Mouse (Mus musculus) adrenal gland, adult (tissue): ENCODE data around the gene Olfr403.
A peak's percentile ranks its signal among the peaks of the same experiment; 100 is the strongest.
"Not testable (repeated sequence)": the region's sequence is repeated elsewhere in the genome, so short reads cannot be mapped to it uniquely, and the experiment has no call there.

Source experiments
- DNase-seq, 2 experiments: peaks; one replicate each; pipeline ENCODE4 v3.0.0; 2022 to 2023; ENCODE audit warnings: low spot score in 1 of 2; ENCODE audit not compliant: inconsistent age in 2 of 2

Gene Olfr403

DNA sequence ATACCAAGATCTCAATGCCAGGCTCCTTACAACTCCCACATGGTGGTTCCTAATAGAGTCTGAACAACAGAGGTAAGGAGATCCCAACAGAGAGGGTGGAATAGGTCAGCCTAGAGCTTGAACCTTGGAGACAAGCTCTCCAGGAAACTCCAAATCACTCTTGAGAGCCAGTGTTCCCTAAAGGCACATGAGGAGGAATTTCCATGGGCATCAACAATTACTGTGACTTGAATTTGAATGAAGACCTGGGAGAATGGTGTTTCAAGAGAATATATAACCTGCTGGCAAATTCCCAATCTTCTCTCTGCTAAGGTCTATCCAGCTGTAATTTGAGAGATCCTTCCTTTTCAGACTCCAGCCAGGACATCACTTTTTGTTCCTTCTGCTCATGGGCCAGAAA is at the start of gene Olfr403:
Olfr403 (plus strand) TSS at position 301 of the 400 bp plus-strand sequence.
- DNase-seq: no peak

DNA sequence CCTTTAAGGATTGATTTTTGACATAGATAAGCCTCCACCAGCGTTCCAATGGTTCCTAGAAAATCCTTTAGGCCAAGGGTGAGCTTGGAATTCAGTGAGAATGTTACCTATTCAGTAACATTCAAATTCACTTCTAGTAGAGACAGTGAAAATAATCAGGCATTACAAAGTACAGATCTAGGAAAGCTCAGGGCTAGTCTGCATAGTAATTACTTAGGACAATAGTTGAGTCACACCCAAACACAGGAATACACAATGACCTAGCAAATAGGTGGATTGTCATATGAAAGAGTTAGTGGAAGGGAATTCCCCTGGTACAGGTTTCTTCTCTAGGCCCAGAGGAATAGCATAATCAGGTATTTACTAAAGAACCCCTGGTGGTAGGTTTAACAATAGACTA is 46.0 kb upstream of the Olfr403 start:
- not testable (repeated sequence) for DNase-seq

DNA sequence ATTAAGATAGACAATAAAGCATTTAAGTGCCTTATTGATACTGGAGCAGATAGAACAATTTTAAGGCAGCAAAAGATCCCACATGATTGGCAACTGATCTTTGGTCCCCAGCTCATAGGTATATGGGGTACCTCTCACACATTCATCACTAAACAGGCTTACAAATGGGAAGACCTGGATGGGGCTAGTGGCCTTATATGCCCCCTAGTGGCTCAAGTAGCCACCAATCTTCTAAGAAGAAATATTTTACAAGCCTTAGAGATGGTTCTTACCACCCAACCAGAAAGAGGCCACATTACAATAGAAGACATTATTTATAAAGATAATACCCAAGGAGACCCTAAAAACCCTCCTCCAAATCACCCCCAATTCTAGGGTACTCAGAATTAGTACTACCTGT is 40.2 kb upstream of the Olfr403 start:
- DNase-seq: no peak

DNA sequence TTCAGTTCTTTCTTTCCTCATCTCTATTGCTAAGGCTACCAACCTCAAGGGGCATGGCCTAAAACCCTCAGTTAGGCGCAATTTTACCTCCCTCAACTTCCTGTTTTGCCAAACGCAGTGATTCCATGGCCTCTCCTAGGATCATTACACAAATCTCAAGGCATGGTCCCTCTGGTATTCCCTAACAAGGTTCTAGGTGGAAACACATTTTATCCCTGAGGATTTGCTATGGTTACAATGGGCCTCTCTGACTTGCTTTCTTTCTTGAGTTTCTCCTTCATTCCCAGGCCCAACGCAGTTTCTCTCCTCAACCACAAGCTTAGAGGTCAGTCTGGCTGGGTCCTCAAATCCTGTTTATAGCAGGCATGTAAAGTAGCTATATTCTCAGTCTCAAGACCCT is 32.8 kb upstream of the Olfr403 start, which contains the start of gene Olfr402:
Olfr402 (plus strand) TSS at position 301 of the 400 bp plus-strand sequence.
- DNase-seq: no peak

DNA sequence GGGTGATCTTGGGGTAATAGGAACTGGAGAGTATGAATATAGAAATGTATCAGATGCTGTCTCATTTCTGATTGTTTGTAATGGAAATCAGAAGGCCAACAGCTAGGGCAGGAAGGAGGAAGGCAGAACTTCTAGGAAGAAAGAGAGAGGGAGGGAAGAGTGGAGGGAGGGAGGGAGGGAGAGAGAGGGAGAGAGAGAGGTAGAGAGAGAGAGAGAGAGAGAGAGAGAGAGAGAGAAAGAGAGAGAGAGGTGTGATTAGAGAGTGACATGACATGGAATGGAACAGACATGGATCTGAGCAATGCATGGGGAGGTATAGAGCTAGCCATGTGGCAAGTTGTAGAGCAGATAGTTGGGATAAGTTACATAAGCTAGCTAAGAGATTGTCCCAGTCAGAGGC is 17.3 kb upstream of the Olfr403 start:
- DNase-seq: no peak

DNA sequence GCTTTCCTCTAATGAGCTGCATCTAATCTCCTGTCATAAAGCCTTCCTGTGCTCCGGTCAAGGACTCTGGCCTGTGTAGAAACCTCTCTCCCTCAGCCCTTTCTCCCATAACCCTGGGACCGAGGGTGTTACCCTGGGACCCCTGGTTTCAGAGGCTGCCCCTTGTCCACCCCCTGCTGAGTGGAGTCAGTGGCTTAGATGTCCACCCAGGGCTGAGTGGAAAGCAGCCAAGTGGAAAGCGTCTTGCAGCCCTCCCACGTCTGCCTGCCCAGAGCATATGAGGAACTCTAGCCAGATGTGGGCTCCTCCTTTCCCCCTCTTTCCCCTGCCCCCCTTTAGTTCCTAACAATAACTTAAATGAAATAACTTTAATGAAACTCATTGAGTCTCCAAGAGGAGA is 2.9 kb upstream of the Olfr403 start:
- no peak for DNase-seq

DNA sequence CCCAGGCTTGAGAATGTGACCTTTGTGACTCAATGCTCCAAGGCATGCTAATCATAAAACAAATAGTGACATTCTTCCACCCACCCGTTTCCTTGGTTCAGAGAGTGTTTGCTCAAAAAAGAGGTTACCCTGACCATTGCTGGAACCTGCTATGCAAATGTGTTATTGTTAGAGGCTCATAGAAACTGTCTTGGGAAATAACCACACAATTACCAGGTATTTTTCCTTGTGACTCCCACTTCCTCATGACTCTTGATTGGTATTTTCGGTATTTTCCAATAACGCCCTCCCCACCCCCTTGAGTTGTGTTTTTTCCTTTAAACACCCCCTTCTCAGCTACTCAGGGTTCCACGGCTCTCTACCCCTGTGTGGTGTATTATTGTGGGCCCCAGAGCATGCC is 2.3 kb upstream of the Olfr403 start:
- no peak for DNase-seq

DNA sequence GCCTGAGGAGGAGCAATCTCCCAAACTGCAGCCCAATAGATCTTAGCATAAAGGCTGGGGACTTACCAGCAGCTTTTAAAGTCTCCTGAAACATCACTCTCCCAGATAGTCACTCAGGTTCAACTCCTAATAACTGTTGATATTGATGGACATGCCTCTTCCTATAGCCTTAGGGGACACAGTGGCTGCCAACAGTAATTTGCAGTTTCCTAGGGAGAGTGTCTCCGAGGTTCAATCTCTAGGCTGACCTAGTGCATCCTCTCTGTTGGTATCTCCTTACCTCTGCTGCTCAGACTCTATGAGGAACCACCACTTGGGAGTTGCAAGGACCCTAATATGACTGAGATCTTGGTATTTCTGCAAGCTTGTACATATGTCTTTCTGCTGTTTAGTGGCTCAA is 25.2 kb downstream of the Olfr403 start, which contains the start of gene Olfr43:
Olfr43 (minus strand) TSS at position 101 of the 400 bp plus-strand sequence.
- DNase-seq: no peak

DNA sequence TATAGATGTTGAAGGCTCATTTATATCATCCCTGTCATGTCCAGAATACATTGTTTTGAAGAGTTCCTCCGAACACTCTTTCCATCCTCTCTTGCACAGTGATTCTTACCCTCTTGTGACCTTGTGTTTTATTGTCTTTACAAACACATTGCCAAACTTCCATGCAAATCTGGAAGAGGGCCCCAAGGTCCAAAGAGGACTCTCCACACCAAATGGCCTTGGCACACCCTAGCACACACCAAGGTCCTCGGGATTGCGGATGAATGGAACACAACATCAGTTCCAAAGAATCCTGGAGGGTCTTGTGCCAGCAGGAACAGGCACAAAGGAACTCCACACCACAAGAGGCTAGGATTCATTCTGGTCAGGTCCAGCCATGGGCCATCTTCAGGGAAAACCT is 55.2 kb downstream of the Olfr403 start:
- DNase-seq: peak in 1 of 2 experiments; percentile 56
